Mouse (Mus musculus) forebrain, embryonic 16.5 days (tissue): ENCODE measurements at regions not wholly inside any gene's neighbourhood (a gene's known extent, or its start where the extent isn't known, plus 50 kb on each side); places are given as distances from the start of the nearest gene placed in this dataset.

Experiments used
- ATAC-seq: fragments of 200-750 bp; cut with Nextera tagmentation; 2 replicates; pipeline ENCODE4 v1.8.0; 2017; ENCODE audit warnings: mild to moderate bottlenecking, moderate library complexity
- H3K27ac ChIP-seq: fragments of 300-500 bp; sonication (generic); 2 replicates; pipeline ENCODE4 v1.5.1; 2014; ENCODE audit warnings: low read length, control low read depth
- H3K27me3 ChIP-seq: fragments of 300-500 bp; sonication (generic); replicated peaks from 2 replicates; pipeline ENCODE4 v1.6.1; 2014; ENCODE audit warnings: low read length; ENCODE audit not compliant: control insufficient read depth, insufficient read depth
- H3K36me3 ChIP-seq: fragments of 300-500 bp; sonication (generic); 2 replicates; pipeline ENCODE4 v1.6.1; 2014; ENCODE audit not compliant: control insufficient read depth, insufficient read depth
- H3K4me1 ChIP-seq: fragments of 300-500 bp; sonication (generic); replicated peaks from 2 replicates; pipeline ENCODE4 v1.6.1; 2014; ENCODE audit warnings: low read length; ENCODE audit not compliant: control insufficient read depth, insufficient read depth
- H3K4me2 ChIP-seq: fragments of 300-500 bp; sonication (generic); 2 replicates; pipeline ENCODE4 v1.6.1; 2014; ENCODE audit warnings: mild to moderate bottlenecking, low read length, control low read depth
- H3K4me3 ChIP-seq: fragments of 300-500 bp; sonication (generic); replicated peaks from 2 replicates; pipeline ENCODE4 v1.5.1; 2014; ENCODE audit warnings: mild to moderate bottlenecking, low read length, control low read depth
- H3K9ac ChIP-seq: fragments of 300-500 bp; sonication (generic); replicated peaks from 2 replicates; pipeline ENCODE4 v1.6.1; 2014; ENCODE audit warnings: low read depth, low read length, control low read depth
- H3K9me3 ChIP-seq: fragments of 300-500 bp; sonication (generic); 2 replicates; pipeline ENCODE4 v1.6.1; 2016; ENCODE audit warnings: low read length; ENCODE audit not compliant: control insufficient read depth
- WGBS: fragments of 180-500 bp; shearing (Covaris S2); extraction: QIAGEN DNeasy Blood & Tissue Kit; methylation state at CpG from one replicate; pipeline ENCODE4 v1.1.7; 2014; 5-methylcytosine and 5-hydroxymethylcytosine counted together

DNA sequence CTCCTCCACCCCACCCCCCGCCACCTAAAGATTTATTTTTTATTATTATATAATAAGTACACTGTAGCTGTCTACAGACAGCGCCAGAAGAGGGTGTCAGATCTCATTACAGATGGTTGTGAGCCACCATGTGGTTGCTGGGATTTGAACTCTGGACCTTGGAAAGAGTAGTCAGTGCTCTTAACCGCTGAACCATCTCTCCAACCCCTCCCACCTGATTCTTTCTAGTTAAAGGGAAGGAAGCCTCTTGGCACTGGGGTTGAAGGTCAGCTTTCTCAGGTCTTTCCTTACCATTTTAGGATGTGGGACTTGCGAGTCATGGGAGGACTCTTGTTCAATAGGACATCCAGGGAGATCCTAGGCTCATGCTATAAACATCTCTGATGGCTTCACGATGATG lies 54.7 kb downstream of the Hes1 start:
- Histone ChIP-seq H3K27ac (no peak overlapping the region), H3K4me3 (no peak overlapping the region), H3K36me3 (no peaks in the 10 kb centered on the region), H3K9me3 (no peaks in the 10 kb centered on the region), H3K4me1 (peaks cover 7% of the 10 kb centered on the region), H3K4me2 (no peak overlapping the region), H3K27me3 (peaks cover 17% of the 10 kb centered on the region), H3K9ac (no peak overlapping the region)
- WGBS: 97% methylated on average over 5 of the region's 5 CpGs
- no peak for ATAC-seq

DNA sequence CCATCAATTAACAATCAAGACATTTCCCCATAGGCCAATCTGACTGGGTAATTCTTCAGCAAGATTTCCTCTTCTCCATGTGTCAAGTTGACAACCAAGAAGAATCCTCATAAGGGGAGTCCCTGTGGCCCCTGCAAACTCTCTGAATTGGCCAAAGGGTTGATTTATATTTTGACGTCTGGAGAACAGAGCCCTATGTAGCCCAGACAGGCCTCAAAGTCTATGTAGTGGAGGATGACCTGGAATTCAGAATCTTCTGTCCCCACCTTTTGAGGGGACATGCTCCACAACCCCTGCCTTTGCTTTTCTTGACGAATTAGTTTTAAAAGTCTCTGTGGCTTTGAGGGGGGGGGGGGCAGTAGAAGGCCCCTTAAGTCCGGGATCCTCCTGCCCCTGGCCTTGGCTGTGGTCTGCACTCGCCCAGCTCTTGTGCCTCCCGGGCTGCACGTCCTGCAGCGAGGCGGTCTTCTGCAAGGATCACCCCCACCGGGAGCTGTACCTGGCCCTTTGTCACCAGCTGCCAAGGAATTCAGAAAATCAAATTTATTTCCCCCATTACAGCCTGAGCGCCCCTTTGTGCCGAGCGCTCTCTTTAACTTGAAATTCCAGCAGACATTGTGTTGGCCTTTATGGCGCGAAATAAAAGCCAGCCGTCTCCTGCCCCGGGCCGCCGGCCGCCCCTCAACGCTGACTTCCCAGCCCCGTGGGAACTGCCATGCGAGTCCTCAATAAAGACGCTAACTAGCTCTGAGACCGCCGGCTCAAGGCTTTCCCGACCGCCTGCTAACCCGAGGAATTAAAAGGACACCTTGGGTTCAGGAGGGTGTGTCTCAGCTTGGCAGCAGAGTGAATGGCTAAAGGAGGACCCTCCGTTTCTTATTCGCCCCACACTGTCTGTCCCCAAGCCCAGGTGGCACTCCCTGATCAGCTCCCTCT lies 56.4 kb downstream of the Hes1 start:
- WGBS: 4% methylated on average over 30 of the region's 30 CpGs
- 0 out of 2 replicates have a peak overlapping the region, but pooled peaks have one; percentile 17 for H3K9ac ChIP-seq
- no peak overlapping the region for H3K27ac ChIP-seq
- H3K4me2 ChIP-seq: peak overlapping the region; percentile 40
- peaks cover 23% of the 10 kb centered on the region for H3K27me3 ChIP-seq
- H3K9me3 ChIP-seq: no peaks in the 10 kb centered on the region
- peaks cover 7% of the 10 kb centered on the region for H3K4me1 ChIP-seq
- no peaks in the 10 kb centered on the region for H3K36me3 ChIP-seq
- ATAC-seq: no peak
- H3K4me3 ChIP-seq: peak overlapping the region; percentile 6; the same call in 1 of the 2 replicates

DNA sequence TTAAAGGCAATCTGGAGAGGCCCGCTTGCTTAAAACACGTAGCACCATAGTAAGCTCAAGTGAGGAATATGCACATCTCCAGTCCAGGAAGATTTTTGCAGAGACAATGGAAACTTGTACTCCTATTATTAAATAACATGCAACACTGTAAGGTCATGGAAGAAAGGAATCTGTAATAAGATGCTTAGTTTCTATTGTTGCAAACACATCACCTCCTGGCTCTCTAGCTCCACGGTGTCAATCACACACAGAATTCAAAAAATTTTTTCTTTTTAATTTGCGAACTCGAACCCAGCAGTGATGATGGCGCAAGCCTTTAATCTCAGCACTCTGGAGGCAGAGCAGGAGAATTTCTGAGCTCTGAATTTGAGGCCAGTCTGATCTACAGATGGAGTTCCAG lies 57.4 kb downstream of the Hes1 start:
- WGBS: 53% methylated on average over 6 of the region's 6 CpGs
- no peak overlapping the region for H3K9ac ChIP-seq
- peaks cover 23% of the 10 kb centered on the region for H3K27me3 ChIP-seq
- H3K4me1 ChIP-seq: peaks cover 7% of the 10 kb centered on the region
- H3K4me3 ChIP-seq: no peak overlapping the region
- H3K36me3 ChIP-seq: no peaks in the 10 kb centered on the region
- H3K4me2 ChIP-seq: no peak overlapping the region
- H3K27ac ChIP-seq: no peak overlapping the region
- ATAC-seq: no peak
- no peaks in the 10 kb centered on the region for H3K9me3 ChIP-seq

DNA sequence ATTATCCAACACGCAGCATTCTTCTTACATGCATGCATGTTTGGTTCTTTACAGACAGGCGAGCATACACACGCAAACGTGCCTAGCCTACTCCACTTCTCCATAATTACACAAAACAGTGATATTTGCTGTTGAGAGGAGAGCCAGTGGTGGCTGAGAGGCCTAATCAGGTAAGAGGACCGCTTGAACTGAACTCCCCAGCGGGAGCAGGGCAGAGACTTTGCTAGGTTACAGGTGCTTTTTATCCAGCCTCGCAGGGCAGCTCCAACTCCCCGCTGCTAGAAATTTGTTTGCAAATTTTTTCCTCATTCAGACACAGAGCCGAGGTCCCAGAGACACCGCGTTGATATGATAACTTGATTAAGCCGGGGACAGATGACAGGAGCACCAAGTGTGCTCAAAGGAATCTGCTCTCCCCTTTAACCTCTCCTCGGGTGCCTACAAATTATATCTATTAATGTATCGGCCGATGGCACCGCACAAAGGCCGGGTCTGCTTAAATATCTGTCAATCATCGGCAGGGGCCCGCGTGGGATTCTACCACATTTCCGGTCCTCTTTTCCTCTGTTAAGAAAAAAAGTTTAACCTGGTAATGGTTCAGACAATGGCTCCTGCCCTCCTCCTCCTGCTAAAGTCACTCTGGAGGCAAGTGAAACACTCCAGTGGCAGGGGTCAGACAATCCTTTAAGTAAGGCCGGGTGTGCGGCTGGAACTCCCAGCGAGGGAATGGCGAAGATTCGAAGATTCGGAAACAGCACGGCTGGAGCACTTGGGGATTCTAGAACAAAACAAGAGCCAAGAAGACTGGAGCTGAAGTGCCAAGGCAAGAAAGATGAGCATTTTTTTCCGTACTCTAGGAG lies 58.3 kb downstream of the Hes1 start:
- Histone ChIP-seq H3K4me1 (peaks cover 7% of the 10 kb centered on the region), H3K27me3 (peaks cover 25% of the 10 kb centered on the region), H3K9ac (no peak overlapping the region), H3K4me3 (no peak overlapping the region), H3K36me3 (no peaks in the 10 kb centered on the region), H3K27ac (no peak overlapping the region), H3K4me2 (no peak overlapping the region), H3K9me3 (no peaks in the 10 kb centered on the region)
- WGBS: 22% methylated on average over 29 of the region's 29 CpGs
- no peak for ATAC-seq

DNA sequence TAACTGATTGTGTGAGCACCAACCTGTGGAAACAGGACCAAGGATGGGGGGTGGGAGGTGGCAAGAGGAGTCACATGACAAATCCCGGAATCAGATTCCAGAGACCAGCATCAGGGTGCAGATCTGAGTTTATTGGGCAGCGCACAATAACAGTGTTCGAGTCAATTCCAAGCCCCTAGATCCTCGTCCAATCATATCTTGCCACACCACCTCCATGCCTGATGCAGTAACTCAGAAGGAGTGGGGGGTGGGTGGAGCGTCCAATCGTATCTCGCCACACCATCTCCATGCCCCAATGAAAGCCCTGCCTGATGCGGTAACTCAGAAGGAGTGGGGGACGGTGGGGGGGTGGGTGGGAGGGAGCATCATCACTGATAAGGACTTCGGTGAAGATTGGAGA lies 62.8 kb downstream of the Hes1 start:
- H3K27ac ChIP-seq: no peak overlapping the region
- 94% methylated on average over 10 of the region's 10 CpGs for WGBS
- no peak for ATAC-seq
- H3K9me3 ChIP-seq: no peaks in the 10 kb centered on the region
- no peak overlapping the region for H3K4me3 ChIP-seq
- H3K4me2 ChIP-seq: no peak overlapping the region
- no peaks in the 10 kb centered on the region for H3K36me3 ChIP-seq
- no peak overlapping the region for H3K9ac ChIP-seq
- peaks cover 21% of the 10 kb centered on the region for H3K27me3 ChIP-seq
- H3K4me1 ChIP-seq: peaks cover 12% of the 10 kb centered on the region

DNA sequence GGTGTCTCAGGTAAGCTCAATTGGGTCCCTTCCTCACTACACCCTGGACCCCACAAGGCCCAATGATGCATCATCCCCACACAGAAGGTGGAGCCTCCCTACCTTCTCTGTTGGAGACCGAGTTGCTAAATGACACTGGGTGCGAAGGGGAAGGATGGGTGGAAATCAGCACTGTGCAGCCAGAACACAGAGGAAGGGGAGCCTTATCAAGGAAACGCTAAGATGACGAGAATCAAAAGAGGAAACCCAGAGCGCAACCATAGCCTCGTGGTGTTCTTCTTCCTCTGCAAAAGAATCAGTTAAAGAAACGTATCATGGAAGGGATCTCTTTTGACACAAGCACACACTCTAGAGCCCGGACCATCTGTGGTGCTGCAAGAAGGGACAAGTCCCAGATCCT lies 64.6 kb downstream of the Hes1 start:
- WGBS: 61% methylated on average over 8 of the region's 8 CpGs
- no peak overlapping the region for H3K4me3 ChIP-seq
- H3K27ac ChIP-seq: no peak overlapping the region
- no peaks in the 10 kb centered on the region for H3K36me3 ChIP-seq
- no peak overlapping the region for H3K4me2 ChIP-seq
- H3K9ac ChIP-seq: no peak overlapping the region
- H3K27me3 ChIP-seq: peaks cover 19% of the 10 kb centered on the region
- no peak for ATAC-seq
- no peaks in the 10 kb centered on the region for H3K9me3 ChIP-seq
- H3K4me1 ChIP-seq: peaks cover 12% of the 10 kb centered on the region

DNA sequence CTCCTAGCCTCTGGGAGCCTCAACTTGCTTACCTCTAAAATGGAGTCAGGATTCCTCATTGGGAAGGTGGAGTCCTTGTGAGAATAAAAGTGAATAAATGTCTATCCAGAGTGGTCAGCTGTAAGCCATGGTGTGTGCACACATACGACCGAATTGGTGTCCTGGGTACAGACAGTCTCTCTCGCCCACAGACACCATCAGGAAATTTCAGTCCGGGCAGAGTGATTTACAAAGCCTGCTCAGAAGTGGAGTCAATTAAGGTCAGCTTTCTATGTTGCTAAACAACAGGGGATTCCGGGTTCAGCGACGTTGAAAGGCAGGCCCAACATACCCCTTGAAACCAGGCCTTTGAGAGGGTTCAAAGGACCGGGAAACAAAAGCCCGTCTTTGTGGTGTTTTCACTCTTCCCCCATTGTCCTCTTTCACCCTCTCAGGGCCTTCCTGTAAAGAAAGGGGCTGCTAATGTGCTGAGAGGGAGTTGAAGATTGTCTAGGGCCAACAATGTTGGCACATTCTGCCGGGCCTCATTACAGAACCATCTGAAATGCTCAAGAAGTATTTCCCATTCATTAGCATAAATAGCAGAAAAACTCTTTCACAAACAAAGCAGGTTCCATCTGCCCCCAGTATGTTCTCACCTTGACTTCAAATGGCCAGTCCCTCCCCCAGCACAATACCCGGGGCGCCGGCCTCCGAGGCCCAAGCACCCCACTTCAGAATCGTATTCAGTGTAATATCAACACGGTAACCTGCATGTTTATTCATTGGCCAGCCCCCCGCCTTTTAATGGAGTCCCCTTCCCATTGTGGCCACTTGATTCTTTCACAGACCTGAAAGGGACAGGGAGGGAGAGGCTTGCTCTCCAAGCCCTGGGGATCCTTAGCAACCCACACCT lies 65.3 kb downstream of the Hes1 start:
- no peaks in the 10 kb centered on the region for H3K36me3 ChIP-seq
- H3K4me1 ChIP-seq: peaks cover 12% of the 10 kb centered on the region
- H3K4me3 ChIP-seq: no peak overlapping the region
- no peak overlapping the region for H3K9ac ChIP-seq
- no peak overlapping the region for H3K4me2 ChIP-seq
- H3K9me3 ChIP-seq: no peaks in the 10 kb centered on the region
- 4% methylated on average over 17 of the region's 17 CpGs for WGBS
- no peak overlapping the region for H3K27ac ChIP-seq
- peak; percentile 75 for ATAC-seq
- H3K27me3 ChIP-seq: peaks cover 18% of the 10 kb centered on the region

DNA sequence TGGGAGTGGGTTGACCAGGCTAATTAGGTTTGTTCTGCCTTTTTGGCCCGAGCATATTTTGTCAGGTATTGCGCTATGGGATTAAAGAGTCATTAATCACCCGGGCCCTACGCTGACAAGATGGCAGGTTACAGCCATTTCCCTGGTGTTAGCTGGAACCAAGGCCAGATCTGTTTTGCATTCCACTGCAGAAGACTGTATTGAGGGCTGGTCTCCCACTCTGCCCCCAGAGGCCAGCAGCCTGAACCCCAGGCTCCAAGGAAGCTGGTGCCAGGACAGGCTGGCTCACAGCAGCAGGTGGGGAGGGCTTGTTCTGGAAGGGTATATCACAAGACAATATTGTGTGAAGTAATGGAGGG lies 65.9 kb downstream of the Hes1 start:
- Histone ChIP-seq H3K27me3 (peaks cover 17% of the 10 kb centered on the region), H3K36me3 (no peaks in the 10 kb centered on the region), H3K4me3 (no peak overlapping the region), H3K9ac (no peak overlapping the region), H3K4me1 (peaks cover 12% of the 10 kb centered on the region), H3K27ac (no peak overlapping the region), H3K9me3 (no peaks in the 10 kb centered on the region), H3K4me2 (no peak overlapping the region)
- 3% methylated on average over 4 of the region's 4 CpGs for WGBS
- peak; percentile 52 for ATAC-seq
